Mouse (Mus musculus): Measurements from ENCODE around the gene Zc3h12d. TPM values are rescaled to one million over a fixed set of nuclear protein-coding genes. Genes with fewer than 3 reads are reported as not detected.

Zc3h12d gene
- total RNA-seq, 1 experiment from 2014 or later = 1.4 TPM

Other genes starting within 250 kb of the Zc3h12d start
- 1.2 and 1.3 TPM in 2 replicates for gene Lrp11, start 242.7 kb upstream of the Zc3h12d start, total RNA-seq (2017)
- gene Nup43, start 165.0 kb upstream of the Zc3h12d start, total RNA-seq (2017) = 25.8 and 26.9 TPM in 2 replicates
- 75.1 and 90.9 TPM in 2 replicates for gene Pcmt1, start 151.3 kb upstream of the Zc3h12d start, total RNA-seq (2017)
- gene Lats1, start 151.3 kb upstream of the Zc3h12d start, total RNA-seq (2017) = 26.0 and 28.7 TPM in 2 replicates
- gene Katna1, start 106.5 kb upstream of the Zc3h12d start, total RNA-seq (2017) = 57.5 and 65.4 TPM in 2 replicates
- gene Ginm1, start 39.6 kb upstream of the Zc3h12d start, total RNA-seq (2017) = 56.9 and 73.2 TPM in 2 replicates
- gene Ppil4, start 39.6 kb upstream of the Zc3h12d start, total RNA-seq (2017) = 99.6 and 101 TPM in 2 replicates
- gene Tab2, start 123.8 kb downstream of the Zc3h12d start, total RNA-seq (2017) = 99.1 and 121 TPM in 2 replicates

Data from hematopoietic stem cell, adult 5-6 weeks (primary cell).